Mouse (Mus musculus): ENCODE measurements around the gene Vstm4. TPM values are rescaled to one million over a fixed set of nuclear protein-coding genes. Genes with fewer than 3 reads are reported as not detected.

Vstm4 gene
- polyA plus RNA-seq (2015; fragmentation: Nextera tagmentation; extraction: Ambion mirVana), result 26.6 and 28.3 TPM in 2 replicates

DNA sequence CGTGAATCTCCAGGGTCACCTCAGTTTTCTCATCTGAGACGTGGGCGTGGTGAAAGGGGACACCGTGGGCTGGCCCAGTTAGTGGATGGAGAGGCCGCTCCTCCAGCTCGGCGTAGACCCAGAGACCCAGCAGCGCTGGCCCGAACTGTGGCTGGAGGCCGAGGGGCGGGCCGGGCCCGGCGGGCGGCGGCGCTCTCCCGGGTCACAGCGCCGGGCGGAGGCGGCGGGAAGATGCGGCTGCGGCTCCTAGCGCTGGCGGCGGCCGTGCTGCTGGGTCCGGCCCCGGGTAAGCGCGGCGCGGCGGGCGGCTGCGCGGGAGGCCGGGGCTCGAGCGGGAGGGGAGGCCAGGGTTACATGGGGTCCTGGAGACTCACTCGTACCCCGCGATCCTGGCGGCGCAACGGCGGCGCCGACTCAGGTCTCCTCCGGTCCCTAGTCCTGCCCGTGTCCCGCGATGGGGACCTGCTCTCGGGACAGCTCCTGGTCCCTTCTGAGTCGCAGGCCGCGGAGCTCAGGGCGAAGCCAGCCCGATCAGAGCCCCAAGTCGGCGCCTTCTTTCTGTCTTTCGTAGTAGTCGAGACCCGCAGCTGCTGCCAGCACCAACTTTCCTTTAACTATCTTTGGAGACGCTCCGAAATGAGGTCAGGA is at the start of gene Vstm4:
Vstm4 (plus strand) TSS at position 76 of the 648 bp plus-strand sequence.
- no peaks in the 10 kb centered on the region for H3K9me3 ChIP-seq (ENCODE audit: control insufficient read depth, low read length)
- 1% methylated on average over 62 of the region's 68 CpGs for WGBS
- ATAC-seq, result peak; percentile 85

GRCm38 (mm10) chr14:32810111-32810510 is 46.4 kb upstream of the Vstm4 start:
- ATAC-seq, result no peak
- H3K9me3 ChIP-seq (ENCODE audit: control insufficient read depth, low read length), result no peaks in the 10 kb centered on the region

More for the DNA sequence above, at the start of gene Vstm4:
- peak within 1 kb of the TSS; percentile 59 for H3K4me3 ChIP-seq (ENCODE audit: low read length)
- no peaks in the 10 kb centered on the region for H3K27me3 ChIP-seq (replicated peaks; ENCODE audit: control insufficient read depth, insufficient read depth, low read length)
- H3K27ac ChIP-seq (ENCODE audit: low read length), result peak within 1 kb of the TSS; percentile 77
- H3K4me2 ChIP-seq (ENCODE audit: low read depth, low read length), result peak within 1 kb of the TSS; percentile 81
- H3K4me1 ChIP-seq (ENCODE audit: control insufficient read depth, insufficient read depth, low read length), result 0 out of 2 replicates have a peak, but pooled peaks cover 22% of the 10 kb centered on the region
- H3K9ac ChIP-seq (ENCODE audit: low read depth, low read length), result peak within 1 kb of the TSS; percentile 78
- H3K36me3 ChIP-seq (ENCODE audit: control insufficient read depth, insufficient read depth, low read length), result no peaks in the 10 kb centered on the region

GRCm38 (mm10) chr14:32812429-32812828 is 44.1 kb upstream of the Vstm4 start:
- Histone ChIP-seq H3K4me2 (ENCODE audit: low read depth, low read length) (no peak overlapping the region), H3K36me3 (ENCODE audit: control insufficient read depth, insufficient read depth, low read length) (no peaks in the 10 kb centered on the region), H3K27ac (ENCODE audit: low read length) (no peak overlapping the region), H3K4me1 (ENCODE audit: control insufficient read depth, insufficient read depth, low read length) (no peaks in the 10 kb centered on the region), H3K4me3 (ENCODE audit: low read length) (no peak overlapping the region), H3K9ac (ENCODE audit: low read depth, low read length) (no peak overlapping the region), H3K9me3 (ENCODE audit: control insufficient read depth, low read length) (no peaks in the 10 kb centered on the region), H3K27me3 (replicated peaks; ENCODE audit: control insufficient read depth, insufficient read depth, low read length) (no peaks in the 10 kb centered on the region)
- WGBS, result 69% methylated on average over 6 of the region's 6 CpGs
- ATAC-seq, result no peak

More at GRCm38 (mm10) chr14:32810111-32810510, 46.4 kb upstream of the Vstm4 start:
- Histone ChIP-seq H3K4me2 (ENCODE audit: low read depth, low read length) (no peak overlapping the region), H3K4me3 (ENCODE audit: low read length) (no peak overlapping the region), H3K9ac (ENCODE audit: low read depth, low read length) (no peak overlapping the region), H3K36me3 (ENCODE audit: control insufficient read depth, insufficient read depth, low read length) (no peaks in the 10 kb centered on the region), H3K27me3 (replicated peaks; ENCODE audit: control insufficient read depth, insufficient read depth, low read length) (no peaks in the 10 kb centered on the region), H3K4me1 (ENCODE audit: control insufficient read depth, insufficient read depth, low read length) (no peaks in the 10 kb centered on the region), H3K27ac (ENCODE audit: low read length) (no peak overlapping the region)

GRCm38 (mm10) chr14:32814961-32815360 is 41.6 kb upstream of the Vstm4 start:
- no peak for ATAC-seq
- Histone ChIP-seq H3K9ac (ENCODE audit: low read depth, low read length) (no peak overlapping the region), H3K9me3 (ENCODE audit: control insufficient read depth, low read length) (no peaks in the 10 kb centered on the region), H3K36me3 (ENCODE audit: control insufficient read depth, insufficient read depth, low read length) (no peaks in the 10 kb centered on the region), H3K27me3 (replicated peaks; ENCODE audit: control insufficient read depth, insufficient read depth, low read length) (no peaks in the 10 kb centered on the region), H3K27ac (ENCODE audit: low read length) (no peak overlapping the region), H3K4me1 (ENCODE audit: control insufficient read depth, insufficient read depth, low read length) (no peaks in the 10 kb centered on the region), H3K4me3 (ENCODE audit: low read length) (no peak overlapping the region), H3K4me2 (ENCODE audit: low read depth, low read length) (no peak overlapping the region)
- 71% methylated on average over 4 of the region's 4 CpGs for WGBS

DNA sequence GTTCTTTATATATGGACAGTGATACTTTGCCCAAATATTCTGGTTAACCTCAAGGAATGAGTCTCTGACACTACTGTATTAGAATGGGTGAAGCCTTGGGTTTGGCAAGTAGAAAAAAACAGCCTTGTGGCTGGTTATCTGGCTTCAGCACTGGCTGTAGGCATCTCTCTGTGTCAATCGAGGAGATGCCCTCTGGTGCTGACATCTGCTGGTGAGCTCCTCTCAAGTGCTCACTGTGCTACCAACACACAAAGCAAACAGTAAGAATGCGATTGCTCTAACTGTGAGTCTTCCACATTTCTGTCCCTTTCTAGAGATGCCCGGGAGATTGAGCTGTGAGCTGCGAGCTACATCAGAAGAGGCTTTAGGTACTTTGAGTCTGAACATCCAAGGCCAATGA is 40.0 kb upstream of the Vstm4 start:
- WGBS, result 70% methylated on average over 4 of the region's 4 CpGs

GRCm38 (mm10) chr14:32817258-32817657 is 39.3 kb upstream of the Vstm4 start:
- Histone ChIP-seq H3K4me1 (ENCODE audit: control insufficient read depth, insufficient read depth, low read length) (no peaks in the 10 kb centered on the region), H3K4me2 (ENCODE audit: low read depth, low read length) (no peak overlapping the region), H3K27ac (ENCODE audit: low read length) (no peak overlapping the region), H3K36me3 (ENCODE audit: control insufficient read depth, insufficient read depth, low read length) (no peaks in the 10 kb centered on the region), H3K9ac (ENCODE audit: low read depth, low read length) (no peak overlapping the region), H3K27me3 (replicated peaks; ENCODE audit: control insufficient read depth, insufficient read depth, low read length) (no peaks in the 10 kb centered on the region), H3K4me3 (ENCODE audit: low read length) (no peak overlapping the region), H3K9me3 (ENCODE audit: control insufficient read depth, low read length) (no peaks in the 10 kb centered on the region)
- 57% methylated on average over 7 of the region's 7 CpGs for WGBS
- no peak for ATAC-seq

More for the DNA sequence above, 40.0 kb upstream of the Vstm4 start:
- no peak overlapping the region for H3K4me2 ChIP-seq (ENCODE audit: low read depth, low read length)
- no peaks in the 10 kb centered on the region for H3K36me3 ChIP-seq (ENCODE audit: control insufficient read depth, insufficient read depth, low read length)
- H3K27me3 ChIP-seq (replicated peaks; ENCODE audit: control insufficient read depth, insufficient read depth, low read length), result no peaks in the 10 kb centered on the region
- no peak for ATAC-seq
- no peaks in the 10 kb centered on the region for H3K9me3 ChIP-seq (ENCODE audit: control insufficient read depth, low read length)
- no peak overlapping the region for H3K9ac ChIP-seq (ENCODE audit: low read depth, low read length)
- H3K4me1 ChIP-seq (ENCODE audit: control insufficient read depth, insufficient read depth, low read length), result no peaks in the 10 kb centered on the region
- no peak overlapping the region for H3K4me3 ChIP-seq (ENCODE audit: low read length)
- no peak overlapping the region for H3K27ac ChIP-seq (ENCODE audit: low read length)

DNA sequence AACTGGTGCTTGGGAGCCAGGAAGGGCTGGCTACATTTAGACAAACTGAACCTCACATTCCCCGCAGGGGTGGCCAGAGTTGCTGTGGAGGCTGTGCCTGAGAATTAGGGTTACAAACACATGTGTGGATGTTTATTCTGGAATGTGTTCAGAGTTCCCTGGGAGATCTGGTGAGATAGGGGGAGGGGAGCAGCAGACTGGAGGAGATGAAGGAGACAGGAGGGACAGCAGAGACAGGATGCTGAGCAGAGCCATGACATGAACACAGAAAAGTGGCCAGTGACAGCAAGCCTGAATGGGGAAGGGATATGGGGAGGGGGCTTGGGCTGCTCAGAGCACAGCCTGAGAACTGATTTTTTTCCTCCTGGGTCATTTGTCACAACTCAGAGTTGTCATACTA is 37.3 kb upstream of the Vstm4 start:
- 32% methylated on average over 1 of the region's 1 CpGs for WGBS
- Histone ChIP-seq H3K27ac (ENCODE audit: low read length) (no peak overlapping the region), H3K9ac (ENCODE audit: low read depth, low read length) (no peak overlapping the region), H3K27me3 (replicated peaks; ENCODE audit: control insufficient read depth, insufficient read depth, low read length) (no peaks in the 10 kb centered on the region), H3K36me3 (ENCODE audit: control insufficient read depth, insufficient read depth, low read length) (no peaks in the 10 kb centered on the region), H3K4me2 (ENCODE audit: low read depth, low read length) (no peak overlapping the region), H3K9me3 (ENCODE audit: control insufficient read depth, low read length) (no peaks in the 10 kb centered on the region), H3K4me3 (ENCODE audit: low read length) (no peak overlapping the region), H3K4me1 (ENCODE audit: control insufficient read depth, insufficient read depth, low read length) (peaks cover 3% of the 10 kb centered on the region; the same call in 1 of the 2 replicates)
- peak; percentile 55; the same call in 1 of the 2 replicates for ATAC-seq

GRCm38 (mm10) chr14:32822812-32823211 is 33.7 kb upstream of the Vstm4 start:
- no peaks in the 10 kb centered on the region for H3K9me3 ChIP-seq (ENCODE audit: control insufficient read depth, low read length)
- no peaks in the 10 kb centered on the region for H3K27me3 ChIP-seq (replicated peaks; ENCODE audit: control insufficient read depth, insufficient read depth, low read length)
- no peak overlapping the region for H3K4me3 ChIP-seq (ENCODE audit: low read length)
- 83% methylated on average over 4 of the region's 4 CpGs for WGBS
- no peak overlapping the region for H3K27ac ChIP-seq (ENCODE audit: low read length)
- no peak overlapping the region for H3K4me2 ChIP-seq (ENCODE audit: low read depth, low read length)
- H3K9ac ChIP-seq (ENCODE audit: low read depth, low read length), result no peak overlapping the region
- no peak for ATAC-seq
- no peaks in the 10 kb centered on the region for H3K36me3 ChIP-seq (ENCODE audit: control insufficient read depth, insufficient read depth, low read length)
- peaks cover 27% of the 10 kb centered on the region for H3K4me1 ChIP-seq (ENCODE audit: control insufficient read depth, insufficient read depth, low read length)

- WGBS, result 57% methylated on average over 3 of the region's 3 CpGs
- no peak overlapping the region for H3K27ac ChIP-seq (ENCODE audit: low read length)
- ATAC-seq, result no peak
- H3K27me3 ChIP-seq (replicated peaks; ENCODE audit: control insufficient read depth, insufficient read depth, low read length), result no peaks in the 10 kb centered on the region
- H3K4me2 ChIP-seq (ENCODE audit: low read depth, low read length), result no peak overlapping the region
- peaks cover 37% of the 10 kb centered on the region for H3K4me1 ChIP-seq (ENCODE audit: control insufficient read depth, insufficient read depth, low read length)
- no peaks in the 10 kb centered on the region for H3K9me3 ChIP-seq (ENCODE audit: control insufficient read depth, low read length)
- H3K36me3 ChIP-seq (ENCODE audit: control insufficient read depth, insufficient read depth, low read length), result no peaks in the 10 kb centered on the region
- no peak overlapping the region for H3K9ac ChIP-seq (ENCODE audit: low read depth, low read length)
- H3K4me3 ChIP-seq (ENCODE audit: low read length), result no peak overlapping the region
Measured at GRCm38 (mm10) chr14:32823861-32824260, 32.7 kb upstream of the Vstm4 start.

All from intestine, embryonic 16.5 days (tissue).